Mouse (Mus musculus): Measurements from ENCODE around the gene 4933430I17Rik. TPM values are rescaled to one million over a fixed set of nuclear protein-coding genes. Genes with fewer than 3 reads are reported as not detected.

The 4933430I17Rik gene
- total and polyA plus RNA-seq, 3 experiments, result 0.12 to 0.43 TPM; not detected in 1

- DNase-seq (ENCODE audit: low read depth, low spot score), result no peak
- Histone ChIP-seq H3K27ac (ENCODE audit: control insufficient read depth, low read depth, low read length) (no peak overlapping the region), H3K4me1 (ENCODE audit: control insufficient read depth in 1 of 2, insufficient read depth in 2 of 2, low read length in 2 of 2) (no peaks in the 10 kb centered on the region), H3K27me3 (ENCODE audit: control insufficient read depth in 1 of 2, insufficient read depth in 2 of 2, low read length in 2 of 2) (peaks cover 0 to 4% of the 10 kb centered on the region in 2 experiments; a peak in 2 of 4 replicates), H3K9me3 (replicated peaks; ENCODE audit: insufficient read depth, low read length) (no peaks in the 10 kb centered on the region), H3K9ac (ENCODE audit: control insufficient read depth, low read depth, low read length, poor library complexity, severe bottlenecking) (no peak overlapping the region), H3K4me3 (ENCODE audit: control insufficient read depth in 1 of 2, insufficient read depth in 1 of 2, low read depth in 2 of 2, low read length in 2 of 2) (no peak overlapping the region), H3K36me3 (ENCODE audit: control insufficient read depth in 1 of 2, insufficient read depth in 2 of 2, low read length in 2 of 2) (no peaks in the 10 kb centered on the region), H3K79me2 (ENCODE audit: control insufficient read depth, insufficient read depth, low read length, poor library complexity) (no peaks in the 10 kb centered on the region)
- TF ChIP-seq JUND (IDR thresholded peaks at IDR 0.05; ENCODE audit: low read depth, low read length) (no peak), RCOR1 (IDR thresholded peaks at IDR 0.05; ENCODE audit: low read depth, low read length) (no peak), POLR2AphosphoS5 (IDR thresholded peaks at IDR 0.05; ENCODE audit: borderline replicate concordance, low read depth, low read length) (no peak), BHLHE40 (IDR thresholded peaks at IDR 0.05; ENCODE audit: borderline replicate concordance, low read depth, low read length) (no peak), ZC3H11A (IDR thresholded peaks at IDR 0.05; ENCODE audit: low read depth, low read length) (no peak), USF2 (IDR thresholded peaks at IDR 0.05; ENCODE audit: borderline replicate concordance in 1 of 2, insufficient read depth in 1 of 2, low read depth in 1 of 2, low read length in 2 of 2) (no peak), USF1 (IDR thresholded peaks at IDR 0.05; ENCODE audit: low read depth, low read length) (no peak), TAL1 (IDR thresholded peaks at IDR 0.05; ENCODE audit: low read length) (no peak)
These were observed 18.6 kb downstream of the 4933430I17Rik start for GRCm38 (mm10) chr4:62543782-62544181.

GRCm38 (mm10) chr4:62544801-62545200, 19.6 kb downstream of the 4933430I17Rik start:
- Histone ChIP-seq H3K4me3 (ENCODE audit: control insufficient read depth in 1 of 2, insufficient read depth in 1 of 2, low read depth in 2 of 2, low read length in 2 of 2) (no peak overlapping the region), H3K79me2 (ENCODE audit: control insufficient read depth, insufficient read depth, low read length, poor library complexity) (no peaks in the 10 kb centered on the region), H3K27me3 (ENCODE audit: control insufficient read depth in 1 of 2, insufficient read depth in 2 of 2, low read length in 2 of 2) (peaks cover 0 to 3% of the 10 kb centered on the region in 2 experiments; a peak in 2 of 4 replicates), H3K27ac (ENCODE audit: control insufficient read depth, low read depth, low read length) (no peak overlapping the region), H3K36me3 (ENCODE audit: control insufficient read depth in 1 of 2, insufficient read depth in 2 of 2, low read length in 2 of 2) (no peaks in the 10 kb centered on the region), H3K4me1 (ENCODE audit: control insufficient read depth in 1 of 2, insufficient read depth in 2 of 2, low read length in 2 of 2) (no peaks in the 10 kb centered on the region), H3K9me3 (replicated peaks; ENCODE audit: insufficient read depth, low read length) (no peaks in the 10 kb centered on the region), H3K9ac (ENCODE audit: control insufficient read depth, low read depth, low read length, poor library complexity, severe bottlenecking) (no peak overlapping the region)
- TF ChIP-seq ZKSCAN1 (IDR thresholded peaks at IDR 0.05; ENCODE audit: low read depth, low read length) (no peak), MAFK (IDR thresholded peaks at IDR 0.05; ENCODE audit: borderline replicate concordance, low read depth, low read length) (no peak)
- no peak for DNase-seq (ENCODE audit: low read depth, low spot score)

- H3K9ac ChIP-seq (ENCODE audit: control insufficient read depth, low read depth, low read length, poor library complexity, severe bottlenecking), result no peak overlapping the region
- no peak for TF ChIP-seq POLR2AphosphoS2 (IDR thresholded peaks at IDR 0.05; ENCODE audit: low read length)
- no peak for TF ChIP-seq USF1 (IDR thresholded peaks at IDR 0.05; ENCODE audit: low read depth, low read length)
- TF ChIP-seq CHD2 (IDR thresholded peaks at IDR 0.05; ENCODE audit: low read length), result no peak
- no peak for TF ChIP-seq CHD1 (IDR thresholded peaks at IDR 0.05; ENCODE audit: low read depth, low read length)
- TF ChIP-seq CTCF (IDR thresholded peaks at IDR 0.05 in 2 of 3, conservative IDR thresholded peaks at IDR 0.05 in 1 of 3; ENCODE audit: control insufficient read depth in 1 of 3, insufficient read depth in 1 of 3, low read depth in 2 of 3, low read length in 3 of 3, poor library complexity in 1 of 3, severe bottlenecking in 1 of 3), result no peak
- TF ChIP-seq USF2 (IDR thresholded peaks at IDR 0.05; ENCODE audit: borderline replicate concordance in 1 of 2, insufficient read depth in 1 of 2, low read depth in 1 of 2, low read length in 2 of 2), result no peak
- no peaks in the 10 kb centered on the region for H3K36me3 ChIP-seq (ENCODE audit: control insufficient read depth in 1 of 2, insufficient read depth in 2 of 2, low read length in 2 of 2)
- H3K27me3 ChIP-seq (ENCODE audit: control insufficient read depth in 1 of 2, insufficient read depth in 2 of 2, low read length in 2 of 2), result no peaks in the 10 kb centered on the region; a peak in 1 of 4 replicates
- no peak overlapping the region for H3K4me3 ChIP-seq (ENCODE audit: control insufficient read depth in 1 of 2, insufficient read depth in 1 of 2, low read depth in 2 of 2, low read length in 2 of 2)
- H3K9me3 ChIP-seq (replicated peaks; ENCODE audit: insufficient read depth, low read length), result no peaks in the 10 kb centered on the region
- DNase-seq (ENCODE audit: low read depth, low spot score), result no peak
- no peaks in the 10 kb centered on the region for H3K79me2 ChIP-seq (ENCODE audit: control insufficient read depth, insufficient read depth, low read length, poor library complexity)
- H3K27ac ChIP-seq (ENCODE audit: control insufficient read depth, low read depth, low read length), result no peak overlapping the region
- H3K4me1 ChIP-seq (ENCODE audit: control insufficient read depth in 1 of 2, insufficient read depth in 2 of 2, low read length in 2 of 2), result no peaks in the 10 kb centered on the region
These were observed 26.8 kb downstream of the 4933430I17Rik start for GRCm38 (mm10) chr4:62551966-62552365.

All from MEL (cell line).